Mouse (Mus musculus) adrenal gland, postnatal 36 days (tissue): ENCODE data around the gene Fndc1. TPM values are rescaled to one million over a fixed set of nuclear protein-coding genes. Genes with fewer than 3 reads are reported as not detected.

Experiments
- DNase-seq, 2 experiments: peaks; one replicate each; pipeline ENCODE4 v3.0.0; 2021; ENCODE audit warnings: mixed read lengths in 1 of 2
- long read RNA-seq, 2 experiments: library from polyadenylated mRNA; stranded (forward); transcript quantifications; one replicate each; pipeline ENCODE4 v2.0.0; 2021; ENCODE audit warnings: borderline sequencing depth in 2 of 2
- total RNA-seq, 2 experiments: library from RNA; stranded (reverse); gene quantifications; 2 replicates each; pipeline ENCODE4 v1.2.3; 2021

The Fndc1 gene
- total RNA-seq, result 10 to 100 TPM; 12.2 to 17.2 TPM
- long read RNA-seq, experiment 1, result 0 reads
- long read RNA-seq, experiment 2, result 0 reads

DNA sequence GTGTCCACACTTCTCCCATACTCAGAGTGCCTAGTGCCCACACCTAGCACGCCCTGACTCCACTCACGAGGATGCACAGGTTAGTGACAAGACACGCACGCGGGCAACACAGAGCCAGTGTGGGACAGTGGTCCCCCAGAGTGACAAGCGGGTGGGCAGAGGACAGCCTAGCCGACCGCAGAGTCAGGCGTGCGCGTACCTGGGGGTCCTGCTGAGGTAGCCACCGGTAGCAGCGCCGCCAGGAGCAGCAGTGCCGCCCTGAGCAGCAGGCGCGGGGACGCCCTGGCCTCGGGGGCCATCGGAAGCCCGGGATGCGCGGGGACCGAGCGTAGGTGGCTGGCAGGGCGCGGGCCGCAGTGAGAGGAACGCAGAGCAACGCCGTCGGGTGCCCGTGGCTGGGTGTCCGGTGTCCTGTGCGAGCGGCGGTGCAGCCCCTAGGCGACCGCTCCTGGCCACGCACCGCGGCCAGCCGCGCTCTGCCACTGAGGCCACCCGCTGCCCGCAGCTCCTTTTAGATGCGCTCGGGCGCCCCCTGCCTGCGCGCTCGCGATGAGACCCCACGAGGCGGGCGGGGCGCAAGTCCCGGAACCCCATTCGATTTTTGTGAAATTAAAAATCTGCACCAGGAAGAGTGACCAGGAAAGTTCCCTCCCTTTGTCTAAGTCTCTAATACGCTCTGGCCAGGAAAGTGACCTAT, at the start of gene Fndc1:
Gene Fndc1, minus strand, starts transcription at position 484 of the 697 bp plus-strand sequence.
- DNase-seq, result peak; percentile 67 to 78

DNA sequence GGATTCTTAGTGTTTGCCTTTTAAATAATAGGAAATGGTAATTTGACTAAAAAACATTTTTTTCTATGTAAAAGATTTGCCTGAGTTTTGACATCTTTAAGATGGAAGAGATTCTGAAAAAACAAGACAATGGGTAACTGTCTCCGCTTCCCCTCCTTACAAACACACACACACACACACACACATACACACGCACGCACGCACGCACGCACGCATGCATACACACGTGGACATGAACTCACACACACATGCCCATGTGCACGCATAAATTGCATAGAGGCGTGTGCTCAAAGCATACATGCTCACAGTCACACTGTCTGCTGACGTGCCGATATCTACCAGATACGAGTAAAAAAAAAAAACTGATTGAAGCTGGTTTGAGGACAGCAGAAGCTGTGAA, 49.4 kb upstream of the Fndc1 start:
- no peak for DNase-seq

DNA sequence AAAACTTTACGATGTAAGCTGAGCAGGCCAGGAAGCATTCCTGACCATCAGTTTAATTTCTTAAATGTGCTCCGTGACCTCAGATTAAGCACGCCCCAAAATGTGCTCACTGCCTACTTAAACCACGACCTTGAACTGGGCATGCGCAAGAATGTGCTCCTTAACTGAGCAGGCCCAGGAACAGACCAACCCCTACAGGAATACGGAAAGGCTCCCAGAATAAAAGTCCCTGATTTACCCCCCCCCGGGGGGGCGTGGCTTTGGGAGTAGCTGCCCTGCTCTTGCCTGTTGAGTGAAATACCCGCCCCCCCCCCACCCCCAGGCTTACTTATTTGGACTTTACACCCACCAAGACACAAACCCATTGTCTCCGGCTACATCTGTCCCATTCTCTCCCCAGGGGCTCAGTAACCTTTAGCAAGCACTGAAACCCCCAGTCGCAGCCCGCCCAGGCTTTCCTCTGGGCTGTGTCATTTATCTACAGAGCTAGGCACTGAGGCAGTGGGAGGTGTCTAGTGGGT, 48.9 kb upstream of the Fndc1 start:
- peak; percentile 53 to 73 for DNase-seq

DNA sequence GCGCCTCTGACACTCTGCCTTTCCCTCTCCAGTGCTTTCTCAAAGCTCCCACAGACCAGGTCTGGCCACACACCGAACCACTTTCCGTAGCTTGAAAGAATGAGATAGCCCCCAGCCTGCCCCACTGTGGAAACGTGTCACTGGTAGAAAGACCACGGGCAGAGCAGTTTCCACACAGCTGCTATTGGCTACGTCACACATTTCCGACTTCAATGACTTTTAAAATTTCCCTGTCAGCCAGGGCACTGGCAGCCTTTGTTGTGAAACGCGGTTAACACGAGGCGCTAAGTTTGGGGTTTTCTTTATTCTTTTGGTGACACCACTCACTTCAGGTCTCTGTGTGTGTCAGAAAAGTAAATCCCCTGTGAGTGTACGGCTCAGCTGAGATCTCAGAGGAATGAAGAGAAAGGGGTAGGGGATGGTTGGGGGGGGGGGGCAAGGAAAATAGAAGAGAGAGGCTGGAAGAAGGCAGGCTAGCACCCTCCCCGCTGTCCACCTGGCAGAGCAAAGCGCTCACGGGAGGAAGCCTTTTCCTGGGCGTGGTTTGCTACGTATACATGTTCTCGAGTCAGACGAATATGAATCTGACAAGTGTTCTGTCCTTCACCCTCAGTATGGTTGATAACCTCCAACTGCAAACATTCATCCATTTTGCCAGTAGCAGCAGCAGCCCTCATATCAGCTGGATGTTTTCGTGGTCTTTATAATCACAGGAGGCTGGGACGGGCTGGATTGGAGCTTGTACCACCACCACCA, 47.9 kb upstream of the Fndc1 start:
- no peak for DNase-seq

DNA sequence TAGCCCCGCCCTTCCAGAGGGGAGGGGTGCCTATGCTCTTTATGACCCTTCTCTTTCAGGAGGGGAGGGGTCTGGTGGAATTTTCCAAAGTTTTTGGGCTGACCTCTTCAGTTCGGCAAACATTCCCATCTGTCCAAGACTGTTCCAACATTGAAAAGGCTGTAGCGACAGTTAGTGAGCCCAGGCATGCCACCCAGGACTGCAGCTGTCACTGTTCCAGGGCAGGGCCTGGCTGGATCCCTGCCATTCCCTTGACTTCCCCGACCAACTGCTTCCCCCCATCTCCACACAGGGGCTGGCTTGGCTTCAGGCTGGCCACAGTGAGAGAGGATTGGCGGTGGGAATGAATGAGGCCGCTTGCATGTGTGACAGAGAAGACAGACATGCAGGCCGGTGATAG, 46.3 kb upstream of the Fndc1 start:
- DNase-seq, result no peak

DNA sequence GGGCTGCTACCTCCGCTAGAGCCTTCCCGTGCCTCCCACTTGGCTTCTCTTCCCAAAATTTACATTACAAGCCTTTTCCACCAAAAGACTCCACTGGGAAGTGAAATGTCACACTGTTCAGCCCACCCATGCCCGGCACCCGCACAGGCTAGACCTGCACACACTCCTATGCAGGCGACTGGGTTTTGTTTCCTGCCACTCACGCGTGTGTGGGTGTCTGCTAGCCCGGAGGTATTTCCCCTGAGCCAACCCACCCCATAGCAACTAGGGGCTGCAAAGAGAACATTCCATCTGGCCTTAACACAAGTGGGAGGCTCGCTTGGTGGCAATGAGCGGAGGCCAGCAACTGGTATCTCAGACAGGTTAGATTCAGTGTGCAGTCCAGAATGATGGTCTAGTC, 44.7 kb upstream of the Fndc1 start:
- DNase-seq, result no peak

DNA sequence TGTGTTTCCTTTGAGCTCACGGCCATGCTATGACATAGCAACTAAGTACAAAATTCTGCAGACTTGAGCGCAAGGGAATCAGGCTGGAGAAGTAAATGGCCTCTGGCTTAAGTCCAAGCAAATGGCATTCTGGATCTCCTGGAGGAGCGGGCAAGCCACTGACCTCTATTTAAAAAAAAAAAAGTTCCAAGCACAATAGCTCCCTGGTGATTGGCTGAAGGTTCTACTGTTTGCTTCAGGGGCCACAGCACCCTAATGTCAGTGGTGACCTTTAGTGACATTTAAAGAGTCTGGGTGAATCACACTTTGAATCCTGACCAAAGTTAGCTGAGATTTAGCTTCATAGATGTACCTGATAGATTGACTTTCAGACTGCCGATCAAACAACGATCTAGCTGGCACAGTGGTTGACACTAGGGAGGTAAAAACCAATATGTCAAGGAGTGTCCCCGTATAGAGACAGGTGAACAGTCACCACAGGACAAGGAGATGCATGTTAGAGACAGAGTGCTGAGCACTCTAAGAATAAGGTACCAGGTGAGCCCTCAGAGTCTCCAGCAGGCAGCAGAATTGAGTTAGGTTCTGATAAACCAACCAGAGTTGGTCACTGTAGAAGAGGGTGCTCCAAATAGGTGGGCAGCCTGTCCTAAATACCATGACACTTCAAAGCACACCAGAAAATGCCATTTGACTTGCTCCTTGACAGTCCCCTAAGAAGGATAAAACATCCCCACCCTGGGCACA, 43.9 kb upstream of the Fndc1 start:
- peak; percentile 15 to 26 for DNase-seq

DNA sequence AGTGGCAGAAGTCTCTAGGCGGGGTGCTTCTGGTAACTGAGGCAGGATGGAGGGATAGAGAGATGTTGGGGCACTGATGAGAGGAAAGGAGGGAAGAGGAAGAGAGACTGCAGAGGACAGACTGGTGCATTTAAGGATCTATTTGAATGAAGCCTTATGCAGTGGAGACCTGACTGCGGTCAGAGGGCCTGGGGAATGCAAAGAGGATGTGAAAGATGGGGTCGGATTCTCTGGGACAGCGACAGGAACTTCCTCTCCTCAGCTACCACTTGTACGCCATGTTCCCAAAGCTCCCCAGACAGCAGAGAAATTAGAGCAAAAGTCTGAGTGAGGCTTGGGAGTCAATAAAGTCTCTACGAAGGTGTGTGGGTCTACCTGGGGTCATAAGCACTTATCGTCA, 42.0 kb upstream of the Fndc1 start:
- DNase-seq, result no peak

DNA sequence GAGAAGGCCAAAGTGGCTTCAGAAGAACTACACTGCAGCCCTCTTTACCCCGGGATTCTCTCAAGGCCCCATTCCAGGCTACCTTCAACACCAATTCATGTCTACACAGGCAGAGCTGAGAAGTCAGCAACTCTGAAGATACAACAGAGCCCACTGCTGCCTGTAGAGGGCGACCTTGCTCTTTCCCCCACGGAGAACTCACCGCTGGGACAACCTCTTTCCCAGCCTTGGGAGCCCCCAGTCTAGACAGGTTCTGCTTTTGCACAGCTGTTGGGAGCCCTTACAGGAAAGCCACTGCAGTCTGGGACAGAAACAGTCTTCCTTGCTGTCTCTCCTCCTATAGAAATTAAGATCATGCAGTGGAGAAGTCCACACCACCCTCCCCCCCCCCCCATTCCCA, 41.5 kb upstream of the Fndc1 start:
- peak; percentile 82 to 87 for DNase-seq

DNA sequence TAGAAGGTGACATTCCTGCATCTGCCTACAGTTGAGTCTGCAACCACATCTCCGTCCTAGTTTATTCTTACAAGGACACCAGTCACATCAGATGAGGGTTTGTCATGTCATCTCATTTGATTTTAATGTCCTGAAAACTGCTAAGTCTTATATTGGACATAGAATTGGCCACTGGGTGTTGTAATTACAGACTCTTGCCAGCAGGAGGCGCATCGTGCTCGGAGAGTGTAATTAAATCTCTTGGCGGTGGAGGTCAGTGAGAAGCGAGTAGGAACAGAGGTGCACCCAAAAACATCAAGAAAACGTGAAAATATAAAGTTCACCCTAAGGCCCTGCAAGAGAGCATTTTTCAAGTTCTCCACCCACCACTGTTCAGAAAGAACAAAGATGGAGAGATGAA, 37.6 kb upstream of the Fndc1 start:
- peak; percentile 22 to 27 for DNase-seq

DNA sequence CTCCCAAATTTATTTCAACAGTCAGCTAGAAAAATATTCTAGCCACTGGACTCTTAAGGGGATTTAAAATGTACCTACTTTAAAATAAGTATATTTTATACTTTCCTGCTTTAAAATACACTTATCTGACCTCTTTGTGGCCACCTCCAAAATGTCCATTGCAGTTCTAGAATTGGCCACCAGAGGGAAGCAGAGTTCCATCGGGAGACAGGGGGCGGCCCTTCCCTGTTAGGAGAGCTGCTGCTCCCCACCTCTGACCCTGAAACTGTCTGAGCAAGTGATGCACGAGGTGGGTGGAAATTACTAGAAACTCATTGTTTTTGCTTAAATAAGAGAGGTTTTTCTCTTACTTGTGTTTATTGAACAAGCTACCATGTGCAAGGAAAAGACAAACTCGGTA, 36.6 kb upstream of the Fndc1 start:
- DNase-seq, result peak; percentile 71 to 80

DNA sequence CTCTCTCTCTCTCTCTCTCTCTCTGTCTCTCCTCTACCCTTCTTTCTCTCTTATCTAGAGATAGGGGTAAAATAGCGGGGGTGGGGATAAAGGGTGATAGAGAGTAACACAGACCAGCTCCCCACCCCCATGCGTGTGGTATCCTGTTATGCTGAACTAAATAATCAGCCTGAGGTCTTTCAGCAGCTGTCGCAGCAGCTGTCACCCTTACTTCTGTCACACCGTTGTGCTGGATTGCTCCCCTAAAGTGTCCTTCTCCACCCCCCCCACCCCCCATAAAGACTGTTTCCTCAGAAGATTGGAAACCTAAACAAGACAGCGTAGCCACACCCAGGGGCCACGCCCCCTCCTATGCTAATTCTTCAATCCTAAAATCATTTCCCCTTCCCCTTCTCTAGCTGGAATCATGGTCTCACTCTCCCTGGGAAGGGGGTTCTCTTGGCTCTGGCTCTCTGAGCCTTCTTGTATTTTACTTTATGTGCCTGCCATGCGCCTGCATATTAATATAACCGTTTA, 33.8 kb upstream of the Fndc1 start:
- DNase-seq, result no peak

DNA sequence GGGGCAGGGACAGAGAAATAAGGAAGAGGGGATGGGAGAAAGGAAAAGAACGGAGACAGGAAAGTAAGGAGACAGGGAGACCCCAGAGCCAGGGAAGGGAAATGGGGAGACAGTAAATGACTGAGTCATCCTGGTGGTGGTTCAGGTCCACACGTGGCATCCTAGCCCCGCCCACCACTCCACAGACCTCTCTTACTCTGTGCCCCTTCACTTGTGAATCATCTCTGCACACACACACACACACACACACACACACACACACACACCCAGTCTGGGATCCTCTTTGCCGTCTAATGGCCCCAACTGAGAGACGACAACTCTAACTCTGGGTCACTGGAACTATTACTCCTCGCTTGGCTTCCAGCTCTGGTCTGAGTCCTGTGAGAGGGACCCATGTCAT, 30.6 kb upstream of the Fndc1 start:
- DNase-seq, result no peak

DNA sequence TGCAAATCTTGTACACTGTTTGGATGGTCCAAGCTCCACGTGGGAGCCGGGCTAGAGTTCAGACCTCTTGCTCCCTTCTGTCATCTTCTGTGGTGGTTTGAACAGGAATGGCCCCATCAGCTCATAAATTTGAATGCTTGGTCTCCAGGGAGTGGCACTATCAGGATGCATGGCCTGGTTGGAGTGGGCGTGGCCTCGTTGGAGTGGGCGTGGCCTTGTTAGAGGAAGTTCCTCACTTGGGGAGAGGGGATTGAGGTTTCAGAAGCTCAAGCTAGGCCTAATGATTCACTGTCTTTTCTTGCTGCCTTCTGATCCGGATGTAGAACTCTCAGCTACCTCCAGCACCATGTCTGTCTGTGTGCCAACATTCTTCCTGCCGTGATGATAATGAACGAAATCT, 28.7 kb upstream of the Fndc1 start:
- no peak for DNase-seq

DNA sequence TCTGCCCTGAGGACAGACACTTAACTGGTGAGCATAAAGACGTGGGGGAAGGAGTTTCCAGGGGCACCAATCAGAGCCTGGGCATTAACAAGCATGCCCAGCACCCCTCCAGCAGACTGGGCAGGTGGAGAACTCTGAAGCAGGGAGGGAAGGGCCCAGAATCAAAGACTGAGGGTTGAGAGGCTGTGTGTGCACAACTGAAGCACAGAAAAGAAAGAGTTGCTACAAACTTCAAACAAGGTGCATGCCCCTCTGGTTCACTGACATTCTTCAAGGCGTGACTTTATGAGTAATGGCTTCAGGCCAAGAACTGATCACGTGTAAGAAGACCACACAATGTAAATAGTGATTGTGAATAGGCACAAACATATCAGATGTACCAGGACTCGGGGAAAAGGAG, 24.9 kb upstream of the Fndc1 start:
- no peak for DNase-seq

DNA sequence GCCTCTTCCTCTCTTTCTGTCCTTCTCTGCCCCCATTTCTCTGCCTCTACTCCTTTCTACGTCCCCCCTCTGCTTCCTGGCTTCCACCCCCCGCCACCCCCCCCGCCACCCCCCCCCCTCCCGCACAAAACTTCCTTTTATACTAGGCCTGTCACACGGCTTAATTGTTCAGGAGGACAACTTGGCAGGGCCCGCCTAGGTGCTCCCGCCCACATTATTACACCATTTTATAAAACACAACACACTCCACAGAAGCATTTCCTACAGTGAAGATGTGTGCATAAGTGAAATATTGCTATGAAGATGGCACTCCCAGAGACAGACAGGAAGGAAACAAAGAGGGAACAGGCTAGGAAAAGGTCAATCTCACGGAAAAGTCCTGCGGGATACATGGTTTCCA, 24.4 kb upstream of the Fndc1 start:
- DNase-seq, result no peak

DNA sequence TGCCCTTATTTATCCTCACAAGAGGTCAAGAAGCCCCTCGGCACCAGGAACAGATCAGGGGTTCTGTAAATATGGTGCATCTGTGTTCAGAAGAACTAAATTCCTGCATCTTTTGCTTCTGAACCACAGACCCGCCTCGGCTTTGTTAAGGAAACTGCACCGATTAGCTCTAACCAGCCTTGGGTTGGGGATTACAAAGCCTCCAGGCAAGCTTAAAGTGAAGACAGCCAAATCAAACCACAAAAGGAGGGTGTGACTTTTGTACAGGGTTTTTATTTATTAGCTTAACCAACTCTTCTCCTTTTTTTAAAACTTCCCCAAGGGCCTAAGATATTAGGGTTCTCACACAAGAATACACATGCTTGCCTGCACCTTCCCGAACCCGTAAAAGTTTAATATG, 23.1 kb upstream of the Fndc1 start:
- no peak for DNase-seq

DNA sequence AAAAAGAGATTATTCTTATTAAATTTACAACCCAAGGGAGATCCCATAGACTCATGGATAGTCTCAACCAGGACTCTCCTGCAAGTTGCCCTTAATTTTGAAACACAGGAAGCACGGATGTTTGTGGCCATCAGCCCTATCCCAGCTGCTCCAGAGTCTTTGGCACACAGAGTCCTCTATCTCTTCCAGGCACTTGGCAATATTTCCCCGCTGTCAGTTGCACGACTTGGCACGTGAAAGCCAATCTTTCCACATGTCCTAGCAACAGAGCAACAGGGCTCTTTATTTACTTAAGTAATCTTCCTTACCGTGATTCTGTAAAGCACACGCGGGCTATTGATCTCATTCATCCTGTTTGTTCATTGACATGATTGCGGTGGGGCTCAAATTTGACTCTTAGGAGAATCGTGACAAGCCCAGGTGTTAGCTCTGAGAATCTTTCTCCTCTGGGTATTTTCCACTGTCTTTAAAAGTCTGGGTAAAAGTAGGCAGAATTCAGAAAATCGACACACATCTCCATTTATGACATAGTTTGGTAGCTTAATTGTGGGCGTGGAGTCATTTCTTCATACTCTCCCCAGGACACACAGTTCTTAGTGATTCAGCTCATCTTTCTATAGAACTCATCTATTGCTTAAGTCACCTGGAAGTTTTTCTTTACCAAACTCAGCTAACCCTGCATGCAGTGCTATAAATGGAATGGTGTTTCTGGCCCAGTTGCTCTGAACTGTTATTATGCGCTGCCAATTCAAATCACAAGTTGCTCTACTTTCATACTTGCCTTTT, 13.6 kb upstream of the Fndc1 start:
- DNase-seq, result no peak

DNA sequence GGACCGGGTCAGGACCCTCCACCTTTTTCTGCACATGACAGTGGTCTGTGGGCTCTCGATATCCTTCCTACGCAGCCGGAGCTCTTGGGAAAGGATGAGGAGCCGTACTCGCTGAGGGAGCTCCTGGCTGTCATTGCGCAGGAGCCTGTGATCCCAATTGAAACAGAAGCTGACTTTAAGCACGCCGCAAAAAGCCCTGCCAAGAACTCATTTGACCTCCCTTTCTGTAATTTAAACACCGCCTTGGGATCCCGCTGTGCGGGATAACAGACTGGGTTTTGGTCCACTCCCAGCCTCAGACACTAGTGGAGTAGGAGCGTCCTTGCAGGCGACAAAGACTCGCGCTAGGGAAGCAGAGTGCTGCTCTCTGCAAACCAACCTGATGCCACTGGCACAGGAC, 484 bp upstream of the Fndc1 start:
- peak in 1 of 2 experiments; percentile 8 for DNase-seq

DNA sequence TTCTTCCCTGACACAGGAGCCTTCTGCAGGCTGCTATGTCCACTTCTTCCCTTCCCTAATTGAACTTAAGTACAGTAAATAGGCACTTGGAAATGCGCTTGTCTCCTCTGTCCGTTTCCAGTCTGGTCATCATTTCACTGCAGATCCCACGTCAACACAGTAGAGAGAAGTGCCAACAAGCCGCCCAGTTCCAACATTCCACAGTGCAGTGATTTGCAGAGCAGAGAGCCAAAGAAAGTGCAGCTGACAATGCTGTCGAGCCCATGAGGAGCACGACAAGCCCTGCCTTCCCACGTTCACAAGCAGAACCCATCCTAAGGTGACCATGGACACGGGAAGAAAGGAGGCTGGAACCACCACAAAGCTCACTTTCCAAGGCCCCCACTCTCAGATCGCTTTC, 1.7 kb downstream of the Fndc1 start:
- DNase-seq, result no peak

DNA sequence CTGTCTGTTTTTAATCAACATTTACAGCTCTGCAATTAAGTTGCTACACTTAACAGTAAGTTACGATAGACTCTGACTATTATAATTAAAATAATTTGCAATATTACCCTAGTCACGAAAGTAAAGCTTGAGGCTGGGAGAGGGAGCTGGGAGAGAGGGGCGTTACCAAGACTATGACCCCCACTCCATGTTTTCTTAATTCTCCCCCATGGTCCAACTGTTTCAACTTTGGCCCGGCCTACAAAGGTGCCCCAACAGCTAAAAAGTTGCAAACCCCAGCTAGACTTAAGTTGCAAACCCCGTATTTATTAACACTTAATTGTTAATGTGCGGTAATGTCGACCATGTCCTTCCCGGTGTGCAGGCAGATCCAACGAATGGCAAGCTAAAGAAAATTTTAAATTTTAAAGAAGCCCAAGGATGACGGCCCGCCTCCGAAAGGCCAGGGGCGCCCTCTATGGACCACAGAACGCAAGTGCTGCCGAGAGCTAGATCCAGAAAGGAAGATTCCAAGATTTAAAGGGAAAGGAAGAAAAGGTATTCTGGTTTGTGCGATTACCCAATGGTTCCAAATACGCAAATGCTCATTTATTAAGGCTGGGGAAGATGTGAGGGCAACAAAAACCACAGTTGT, 5.4 kb downstream of the Fndc1 start:
- DNase-seq, result peak; percentile 64 to 67
